Mouse (Mus musculus) embryonic facial prominence, embryonic 11.5 days (tissue): ENCODE data around the gene Dusp1. TPM values are rescaled to one million over a fixed set of nuclear protein-coding genes. Genes with fewer than 3 reads are reported as not detected.
A peak's percentile ranks its signal among the peaks of the same experiment; 100 is the strongest.

Experiments
- ATAC-seq: fragments of 200-750 bp; cut with Nextera tagmentation; replicated peaks from 2 replicates; pipeline ENCODE4 v1.8.0; 2017; ENCODE audit warnings: low read depth; ENCODE audit not compliant: insufficient number of reproducible peaks, low FRiP score, low TSS enrichment
- DNase-seq: peaks from one replicate; pipeline ENCODE4 v3.0.0-alpha.2; 2015; ENCODE audit warnings: low spot score
- H3K27ac ChIP-seq: fragments of 300-500 bp; sonication (generic); replicated peaks from 2 replicates; pipeline ENCODE4 v1.5.1; 2014; ENCODE audit warnings: mild to moderate bottlenecking, low read depth, low read length, control low read depth
- H3K27me3 ChIP-seq: fragments of 300-500 bp; sonication (generic); 2 replicates; pipeline ENCODE4 v1.6.1; 2014; ENCODE audit warnings: mild to moderate bottlenecking, low read length, moderate library complexity, mixed read lengths; ENCODE audit not compliant: control insufficient read depth, insufficient read depth
- H3K36me3 ChIP-seq: fragments of 300-500 bp; sonication (generic); replicated peaks from 2 replicates; pipeline ENCODE4 v1.6.1; 2014; ENCODE audit warnings: low read depth, mild to moderate bottlenecking, low read length, moderate library complexity, mixed read lengths; ENCODE audit not compliant: control insufficient read depth, insufficient read depth
- H3K4me1 ChIP-seq: fragments of 300-500 bp; sonication (generic); 2 replicates; pipeline ENCODE4 v1.6.1; 2014; ENCODE audit warnings: low read length, mixed read lengths; ENCODE audit not compliant: control insufficient read depth, insufficient read depth
- H3K4me2 ChIP-seq: fragments of 300-500 bp; sonication (generic); 2 replicates; pipeline ENCODE4 v1.6.1; 2014; ENCODE audit warnings: low read depth, mild to moderate bottlenecking, control low read depth, low read length, moderate library complexity
- H3K4me3 ChIP-seq: fragments of 300-500 bp; sonication (generic); 2 replicates; pipeline ENCODE4 v1.5.1; 2014; ENCODE audit warnings: low read depth, low read length, control low read depth
- H3K9ac ChIP-seq: fragments of 300-500 bp; sonication (generic); replicated peaks from 2 replicates; pipeline ENCODE4 v1.6.1; 2014; ENCODE audit warnings: mild to moderate bottlenecking, control low read depth, low read length
- H3K9me3 ChIP-seq: fragments of 300-500 bp; sonication (generic); replicated peaks from 2 replicates; pipeline ENCODE4 v1.6.1; 2016; ENCODE audit warnings: mild to moderate bottlenecking, low read length, inconsistent platforms, mixed read lengths; ENCODE audit not compliant: control insufficient read depth
- WGBS: fragments of 180-500 bp; shearing (Covaris S2); extraction: QIAGEN DNeasy Blood & Tissue Kit; methylation state at CpG from one replicate; pipeline ENCODE4 v1.1.7; 2014; 5-methylcytosine and 5-hydroxymethylcytosine counted together
- polyA plus RNA-seq: library from polyadenylated mRNA; unstranded; fragments of >200 nt; fragmentation: Nextera tagmentation; extraction: Ambion mirVana; gene quantifications from 2 replicates; pipeline ENCODE4 v1.2.1, GENCODE M21; 2014

Dusp1 gene
- polyA plus RNA-seq, 1 experiment from 2014 or later, result 25.4 TPM

- H3K36me3 ChIP-seq, result no peaks in the 10 kb centered on the region
- H3K4me1 ChIP-seq, result no peaks in the 10 kb centered on the region; the same call in 1 of the 2 replicates
- no peaks in the 10 kb centered on the region for H3K27me3 ChIP-seq
- ATAC-seq, result no peak
- H3K27ac ChIP-seq, result peak overlapping the region; percentile 98
- 23% methylated on average over 24 of the region's 24 CpGs for WGBS
- DNase-seq, result peak; percentile 54
- no peaks in the 10 kb centered on the region for H3K9me3 ChIP-seq
- H3K4me3 ChIP-seq, result peak overlapping the region; percentile 79
- peak overlapping the region; percentile 92 for H3K9ac ChIP-seq
- peak overlapping the region; percentile 64 for H3K4me2 ChIP-seq
Measured at GRCm38 (mm10) chr17:26506997-26507871, 54.7 kb downstream of the Dusp1 start.

GRCm38 (mm10) chr17:26506031-26506641 lies 55.8 kb downstream of the Dusp1 start:
- H3K27ac ChIP-seq, result no peak overlapping the region
- H3K36me3 ChIP-seq, result no peaks in the 10 kb centered on the region
- no peaks in the 10 kb centered on the region; the same call in 1 of the 2 replicates for H3K4me1 ChIP-seq
- H3K9ac ChIP-seq, result no peak overlapping the region
- no peak overlapping the region for H3K4me3 ChIP-seq
- 82% methylated on average over 14 of the region's 14 CpGs for WGBS
- ATAC-seq (no peak), DNase-seq (no peak)
- H3K4me2 ChIP-seq, result peak overlapping the region; percentile 64; the same call in 1 of the 2 replicates
- H3K9me3 ChIP-seq, result no peaks in the 10 kb centered on the region
- H3K27me3 ChIP-seq, result no peaks in the 10 kb centered on the region

GRCm38 (mm10) chr17:26505181-26505581 lies 56.7 kb downstream of the Dusp1 start:
- H3K36me3 ChIP-seq, result no peaks in the 10 kb centered on the region
- no peaks in the 10 kb centered on the region for H3K9me3 ChIP-seq
- no peaks in the 10 kb centered on the region for H3K27me3 ChIP-seq
- H3K27ac ChIP-seq, result no peak overlapping the region
- H3K9ac ChIP-seq, result no peak overlapping the region
- no peak overlapping the region for H3K4me2 ChIP-seq
- DNase-seq, result no peak
- WGBS, result 92% methylated on average over 3 of the region's 3 CpGs
- H3K4me1 ChIP-seq, result no peaks in the 10 kb centered on the region; the same call in 1 of the 2 replicates
- no peak overlapping the region for H3K4me3 ChIP-seq
- ATAC-seq, result no peak

GRCm38 (mm10) chr17:26503981-26504671 lies 57.8 kb downstream of the Dusp1 start:
- H3K27ac ChIP-seq, result peak overlapping the region; percentile 30
- H3K36me3 ChIP-seq, result no peaks in the 10 kb centered on the region
- H3K4me3 ChIP-seq, result no peak overlapping the region
- H3K9me3 ChIP-seq, result no peaks in the 10 kb centered on the region
- no peaks in the 10 kb centered on the region; the same call in 1 of the 2 replicates for H3K4me1 ChIP-seq
- H3K4me2 ChIP-seq, result no peak overlapping the region; the same call in 1 of the 2 replicates
- WGBS, result 44% methylated on average over 11 of the region's 11 CpGs
- H3K27me3 ChIP-seq, result no peaks in the 10 kb centered on the region
- DNase-seq (peak; percentile 19), ATAC-seq (no peak)
- H3K9ac ChIP-seq, result no peak overlapping the region; the same call in 1 of the 2 replicates

GRCm38 (mm10) chr17:26502808-26503671 lies 58.9 kb downstream of the Dusp1 start:
- no peaks in the 10 kb centered on the region for H3K9me3 ChIP-seq
- ATAC-seq, result peak; percentile 76
- peak overlapping the region; percentile 35 for H3K4me2 ChIP-seq
- H3K36me3 ChIP-seq, result no peaks in the 10 kb centered on the region
- no peaks in the 10 kb centered on the region for H3K27me3 ChIP-seq
- 3% methylated on average over 20 of the region's 20 CpGs for WGBS
- H3K4me3 ChIP-seq, result peak overlapping the region; percentile 12; the same call in 1 of the 2 replicates
- DNase-seq, result peak; percentile 94
- peak overlapping the region; percentile 35 for H3K9ac ChIP-seq
- H3K27ac ChIP-seq, result peak overlapping the region; percentile 63
- no peaks in the 10 kb centered on the region; the same call in 1 of the 2 replicates for H3K4me1 ChIP-seq

DNA sequence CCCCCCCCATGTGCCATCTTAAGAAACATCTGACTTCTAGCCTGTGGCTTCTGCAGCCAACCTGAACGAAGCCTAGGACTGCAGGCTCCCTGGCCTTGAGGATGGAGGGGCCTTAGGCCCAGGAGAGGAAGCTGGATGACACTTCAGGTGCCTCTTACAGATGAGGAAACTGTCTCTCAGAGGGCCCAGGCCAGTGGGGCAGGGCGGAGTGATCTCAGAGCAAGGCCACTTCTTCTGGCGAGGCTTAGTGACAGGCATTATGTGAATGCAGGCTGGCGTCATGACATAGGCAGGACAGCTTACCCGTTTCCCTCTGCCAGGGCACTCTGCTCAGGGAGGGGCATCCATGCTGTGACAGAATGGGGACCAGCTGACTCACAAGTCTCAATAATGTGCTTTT lies 60.1 kb downstream of the Dusp1 start:
- no peak overlapping the region for H3K27ac ChIP-seq
- WGBS, result 84% methylated on average over 5 of the region's 5 CpGs

GRCm38 (mm10) chr17:26498626-26499025 lies 63.3 kb downstream of the Dusp1 start:
- Histone ChIP-seq H3K9ac (no peak overlapping the region), H3K4me2 (no peak overlapping the region), H3K27ac (no peak overlapping the region), H3K36me3 (no peaks in the 10 kb centered on the region), H3K4me3 (no peak overlapping the region), H3K9me3 (no peaks in the 10 kb centered on the region), H3K4me1 (no peaks in the 10 kb centered on the region), H3K27me3 (no peaks in the 10 kb centered on the region)
- no peak for DNase-seq
- ATAC-seq, result no peak
- WGBS, result 50% methylated on average over 1 of the region's 1 CpGs

More for the DNA sequence above, 60.1 kb downstream of the Dusp1 start:
- H3K9ac ChIP-seq, result no peak overlapping the region
- no peaks in the 10 kb centered on the region for H3K27me3 ChIP-seq
- ATAC-seq (no peak), DNase-seq (no peak)
- no peak overlapping the region for H3K4me3 ChIP-seq
- H3K4me1 ChIP-seq, result no peaks in the 10 kb centered on the region; the same call in 1 of the 2 replicates
- no peak overlapping the region for H3K4me2 ChIP-seq
- no peaks in the 10 kb centered on the region for H3K9me3 ChIP-seq
- no peaks in the 10 kb centered on the region for H3K36me3 ChIP-seq
